Mouse (Mus musculus) hindbrain, embryonic 15.5 days (tissue): ENCODE data around the gene Sipa1l3. TPM values are rescaled to one million over a fixed set of nuclear protein-coding genes. Genes with fewer than 3 reads are reported as not detected.

Source experiments
- ATAC-seq: fragments of 200-750 bp; cut with Nextera tagmentation; 2 replicates; pipeline ENCODE4 v1.8.0; 2017; ENCODE audit warnings: low read depth, moderate number of reproducible peaks, moderate TSS enrichment; ENCODE audit not compliant: low FRiP score
- H3K27ac ChIP-seq: fragments of 300-500 bp; sonication (generic); replicated peaks from 2 replicates; pipeline ENCODE4 v1.5.1; 2015; ENCODE audit warnings: mild to moderate bottlenecking, inconsistent platforms
- H3K27me3 ChIP-seq: fragments of 300-500 bp; sonication (generic); 2 replicates; pipeline ENCODE4 v1.6.1; 2015; ENCODE audit warnings: control low read depth, inconsistent platforms
- H3K36me3 ChIP-seq: fragments of 300-500 bp; sonication (generic); 2 replicates; pipeline ENCODE4 v1.6.1; 2015; ENCODE audit warnings: control low read depth, inconsistent platforms
- H3K4me1 ChIP-seq: fragments of 300-500 bp; sonication (generic); replicated peaks from 2 replicates; pipeline ENCODE4 v1.6.1; 2015; ENCODE audit warnings: control low read depth, inconsistent platforms
- H3K4me2 ChIP-seq: fragments of 300-500 bp; sonication (generic); 2 replicates; pipeline ENCODE4 v1.6.1; 2015; ENCODE audit warnings: moderate library complexity, mild to moderate bottlenecking, inconsistent platforms
- H3K4me3 ChIP-seq: fragments of 300-500 bp; sonication (generic); 2 replicates; pipeline ENCODE4 v1.5.1; 2015; ENCODE audit warnings: mild to moderate bottlenecking, inconsistent platforms
- H3K9ac ChIP-seq: fragments of 300-500 bp; sonication (generic); 2 replicates; pipeline ENCODE4 v1.6.1; 2015; ENCODE audit warnings: inconsistent platforms
- H3K9me3 ChIP-seq: fragments of 300-500 bp; sonication (generic); 2 replicates; pipeline ENCODE4 v1.6.1; 2016; ENCODE audit warnings: control low read depth, inconsistent platforms
- WGBS: fragments of 180-500 bp; shearing (Covaris S2); methylation state at CpG from one replicate; pipeline ENCODE4 v1.1.7; 2015; 5-methylcytosine and 5-hydroxymethylcytosine counted together
- polyA plus RNA-seq: library from polyadenylated mRNA; unstranded; fragments of >200 nt; fragmentation: Nextera tagmentation; extraction: Ambion mirVana; gene quantifications from 2 replicates; pipeline ENCODE4 v1.2.1, GENCODE M21; 2015

Gene Sipa1l3
- polyA plus RNA-seq, 1 experiment from 2014 or later, result 23.3 TPM

- no peaks in the 10 kb centered on the region for H3K36me3 ChIP-seq
- no peak overlapping the region for H3K9ac ChIP-seq
- H3K27me3 ChIP-seq, result no peaks in the 10 kb centered on the region
- no peak overlapping the region for H3K4me3 ChIP-seq
- 3% methylated on average over 5 of the region's 5 CpGs for WGBS
- no peak overlapping the region for H3K4me2 ChIP-seq
- H3K4me1 ChIP-seq, result peaks cover 8% of the 10 kb centered on the region; the same call in 1 of the 2 replicates
- ATAC-seq, result no peak
- H3K9me3 ChIP-seq, result no peaks in the 10 kb centered on the region
- no peak overlapping the region for H3K27ac ChIP-seq
Observed at GRCm38 (mm10) chr7:29523700-29524099, 5.3 kb upstream of the Sipa1l3 start.

- Histone ChIP-seq H3K4me3 (no peak overlapping the region), H3K36me3 (no peaks in the 10 kb centered on the region), H3K27me3 (no peaks in the 10 kb centered on the region), H3K4me1 (peaks cover 16% of the 10 kb centered on the region), H3K9ac (no peak overlapping the region), H3K27ac (no peak overlapping the region), H3K9me3 (no peaks in the 10 kb centered on the region), H3K4me2 (no peak overlapping the region)
- 56% methylated on average over 5 of the region's 5 CpGs for WGBS
- ATAC-seq, result no peak
Observed at GRCm38 (mm10) chr7:29521841-29522575, 3.6 kb upstream of the Sipa1l3 start.

- Histone ChIP-seq H3K36me3 (no peaks in the 10 kb centered on the region), H3K4me3 (no peak overlapping the region), H3K27me3 (no peaks in the 10 kb centered on the region), H3K9me3 (no peaks in the 10 kb centered on the region), H3K4me2 (no peak overlapping the region), H3K9ac (no peak overlapping the region), H3K4me1 (peaks cover 23% of the 10 kb centered on the region), H3K27ac (no peak overlapping the region)
- 78% methylated on average over 5 of the region's 5 CpGs for WGBS
- no peak for ATAC-seq
Observed at GRCm38 (mm10) chr7:29521365-29521764, 2.9 kb upstream of the Sipa1l3 start.

GRCm38 (mm10) chr7:29520794-29521193, 2.4 kb upstream of the Sipa1l3 start:
- H3K4me1 ChIP-seq, result peaks cover 27% of the 10 kb centered on the region
- H3K4me3 ChIP-seq, result no peak overlapping the region
- no peaks in the 10 kb centered on the region for H3K36me3 ChIP-seq
- no peaks in the 10 kb centered on the region for H3K27me3 ChIP-seq
- no peaks in the 10 kb centered on the region for H3K9me3 ChIP-seq
- 50% methylated on average over 2 of the region's 2 CpGs for WGBS
- H3K9ac ChIP-seq, result no peak overlapping the region
- H3K4me2 ChIP-seq, result no peak overlapping the region
- no peak overlapping the region for H3K27ac ChIP-seq
- no peak for ATAC-seq

- no peaks in the 10 kb centered on the region for H3K9me3 ChIP-seq
- H3K27me3 ChIP-seq, result no peaks in the 10 kb centered on the region
- no peak; the same call in 1 of the 2 replicates for ATAC-seq
- peak overlapping the region; percentile 71 for H3K4me2 ChIP-seq
- under 1% methylated on average over 19 of the region's 19 CpGs for WGBS
- peaks cover 32% of the 10 kb centered on the region for H3K4me1 ChIP-seq
- peak overlapping the region; percentile 93 for H3K27ac ChIP-seq
- no peaks in the 10 kb centered on the region for H3K36me3 ChIP-seq
- peak overlapping the region; percentile 96 for H3K4me3 ChIP-seq
- peak overlapping the region; percentile 95 for H3K9ac ChIP-seq
Observed at GRCm38 (mm10) chr7:29519211-29519550, 740 bp upstream of the Sipa1l3 start.

- H3K9me3 ChIP-seq, result no peaks in the 10 kb centered on the region
- H3K36me3 ChIP-seq, result no peaks in the 10 kb centered on the region
- no peaks in the 10 kb centered on the region for H3K27me3 ChIP-seq
- H3K9ac ChIP-seq, result peak overlapping the region; percentile 95
- H3K27ac ChIP-seq, result peak overlapping the region; percentile 93
- 0% methylated on average over 28 of the region's 28 CpGs for WGBS
- H3K4me2 ChIP-seq, result peak overlapping the region; percentile 71
- ATAC-seq, result no peak; the same call in 1 of the 2 replicates
- peak overlapping the region; percentile 96 for H3K4me3 ChIP-seq
- peaks cover 28% of the 10 kb centered on the region for H3K4me1 ChIP-seq
Observed at GRCm38 (mm10) chr7:29518054-29518420, 404 bp downstream of the Sipa1l3 start.

- Histone ChIP-seq H3K4me2 (peak overlapping the region; percentile 71), H3K36me3 (no peaks in the 10 kb centered on the region), H3K9me3 (no peaks in the 10 kb centered on the region), H3K4me3 (peak overlapping the region; percentile 96), H3K27me3 (no peaks in the 10 kb centered on the region), H3K9ac (peak overlapping the region; percentile 95; the same call in 1 of the 2 replicates), H3K4me1 (peaks cover 30% of the 10 kb centered on the region), H3K27ac (no peak overlapping the region)
- WGBS, result 50% methylated on average over 5 of the region's 5 CpGs
- no peak for ATAC-seq
Observed at GRCm38 (mm10) chr7:29517178-29517577, 1.3 kb downstream of the Sipa1l3 start.

- H3K4me2 ChIP-seq, result no peak overlapping the region
- WGBS, result 85% methylated on average over 3 of the region's 3 CpGs
- H3K27ac ChIP-seq, result no peak overlapping the region
- ATAC-seq, result no peak
- H3K27me3 ChIP-seq, result no peaks in the 10 kb centered on the region
- H3K4me3 ChIP-seq, result no peak overlapping the region
- H3K36me3 ChIP-seq, result no peaks in the 10 kb centered on the region
- H3K9ac ChIP-seq, result no peak overlapping the region
- no peaks in the 10 kb centered on the region for H3K9me3 ChIP-seq
- peaks cover 39% of the 10 kb centered on the region for H3K4me1 ChIP-seq
Observed at GRCm38 (mm10) chr7:29515652-29516051, 2.8 kb downstream of the Sipa1l3 start.

- no peak for ATAC-seq
- Histone ChIP-seq H3K9me3 (no peaks in the 10 kb centered on the region), H3K27me3 (no peaks in the 10 kb centered on the region), H3K9ac (no peak overlapping the region), H3K36me3 (no peaks in the 10 kb centered on the region), H3K4me2 (no peak overlapping the region), H3K4me3 (no peak overlapping the region), H3K27ac (no peak overlapping the region), H3K4me1 (peaks cover 39% of the 10 kb centered on the region)
- 58% methylated on average over 4 of the region's 4 CpGs for WGBS
Observed at GRCm38 (mm10) chr7:29512729-29513128, 5.7 kb downstream of the Sipa1l3 start.

GRCm38 (mm10) chr7:29511598-29512275, 6.7 kb downstream of the Sipa1l3 start:
- H3K4me1 ChIP-seq, result peaks cover 29% of the 10 kb centered on the region
- no peaks in the 10 kb centered on the region for H3K9me3 ChIP-seq
- H3K4me3 ChIP-seq, result no peak overlapping the region
- no peak overlapping the region for H3K9ac ChIP-seq
- no peaks in the 10 kb centered on the region for H3K36me3 ChIP-seq
- H3K27me3 ChIP-seq, result no peaks in the 10 kb centered on the region
- no peak overlapping the region for H3K4me2 ChIP-seq
- H3K27ac ChIP-seq, result no peak overlapping the region
- ATAC-seq, result no peak
- WGBS, result 56% methylated on average over 9 of the region's 9 CpGs

GRCm38 (mm10) chr7:29508522-29508921, 9.9 kb downstream of the Sipa1l3 start:
- Histone ChIP-seq H3K4me3 (no peak overlapping the region), H3K27ac (no peak overlapping the region), H3K4me1 (peaks cover 43% of the 10 kb centered on the region), H3K4me2 (no peak overlapping the region), H3K27me3 (no peaks in the 10 kb centered on the region), H3K9me3 (no peaks in the 10 kb centered on the region), H3K36me3 (no peaks in the 10 kb centered on the region), H3K9ac (no peak overlapping the region)
- no peak for ATAC-seq
- whole genome bisulfite sequencing, result 88% methylated on average over 7 of the region's 7 CpGs
